Mouse (Mus musculus) Patski (cell line): Measurements from ENCODE around the gene Naa80. TPM values are rescaled to one million over a fixed set of nuclear protein-coding genes. Genes with fewer than 3 reads are reported as not detected.

Experiments used
- ATAC-seq: fragments of 100-300 bp; one replicate; pipeline ENCODE4 v1.8.0; 2021
- CTCF ChIA-PET: fragments of 350-600 bp; sonication (Branson Sonifier 250); formaldehyde crosslinking; loops from one replicate; lab custom pipeline; 2022; ENCODE audit warnings: inconsistent platforms; lab: Charles Lee
- POLR2A ChIA-PET: fragments of 350-600 bp; sonication (Branson Sonifier 250); formaldehyde crosslinking; loops from one replicate; lab custom pipeline; 2022; ENCODE audit warnings: antibody characterized with exemption, inconsistent platforms; lab: Charles Lee
- DNase-seq: peaks from one replicate; pipeline ENCODE4 v3.0.0-alpha.2; 2011; ENCODE audit warnings: low read depth, low spot score
- H3K27me3 ChIP-seq: fragments of 371-371 bp; one replicate; pipeline ENCODE4 v1.5.1; 2021
- CTCF ChIP-seq: fragments of 100-300 bp; IDR thresholded peaks from one replicate; pipeline ENCODE4 v1.5.1; 2021
- in situ Hi-C: fragments of 300-500 bp; cut with MboI; formaldehyde crosslinking; loops from 3 replicates; pipeline ENCODE4 v1.11.1; 2018; ENCODE audit warnings: low pct_unique_long_range_greater_than_20kb, mixed read lengths
- polyA plus RNA-seq: library from polyadenylated mRNA; unstranded; gene quantifications from one replicate; pipeline ENCODE4 v1.2.3, GENCODE M21; 2021

Naa80 gene
- polyA plus RNA-seq, 1 experiment from 2014 or later, result 11.3 TPM

- CTCF ChIA-PET, result interaction anchor here (1.2 to 2.8 kb wide), 5 partner anchors 13 to 64 kb away, joined by 3 to 19 read pairs (median 6); no protein-coding TSS in a partner anchor
- no peak for TF ChIP-seq CTCF
- ATAC-seq (no peak), DNase-seq (no peak)
- in situ Hi-C loops, result no loop called here
- POLR2A ChIA-PET, result interaction anchor here (0.5 to 1.4 kb wide), 5 partner anchors 11 to 329 kb away, joined by 3 to 5 read pairs (median 4); partner anchors contain the start of gene Sema3b
- H3K27me3 ChIP-seq, result no peaks in the 10 kb centered on the region
Measured at GRCm38 (mm10) chr9:107630576-107630975, 51.9 kb downstream of the Naa80 start.

- DNase-seq (no peak), ATAC-seq (no peak)
- no peaks in the 10 kb centered on the region for H3K27me3 ChIP-seq
- no peak for TF ChIP-seq CTCF
- POLR2A ChIA-PET, result interaction anchor here (0.6 to 1.2 kb wide), 3 partner anchors 13 to 75 kb away, joined by 4 read pairs; no protein-coding TSS in a partner anchor
- in situ Hi-C loops, result no loop called here
- CTCF ChIA-PET, result interaction anchor here (1.3 to 2.8 kb wide), 3 partner anchors 13 to 18 kb away, joined by 4 to 19 read pairs (median 6); no protein-coding TSS in a partner anchor
Measured at GRCm38 (mm10) chr9:107631311-107631826, 52.7 kb downstream of the Naa80 start.

GRCm38 (mm10) chr9:107631861-107632260 lies 53.2 kb downstream of the Naa80 start:
- no peaks in the 10 kb centered on the region for H3K27me3 ChIP-seq
- ChIA-PET POLR2A (interaction anchor here (0.6 kb wide), 1 partner anchor 37 kb away, joined by 4 read pairs; no protein-coding TSS in a partner anchor), CTCF (interaction anchor here (1.3 to 1.7 kb wide), 2 partner anchors 14 to 19 kb away, joined by 4 to 11 read pairs; no protein-coding TSS in a partner anchor)
- in situ Hi-C loops, result no loop called here
- TF ChIP-seq CTCF, result no peak
- ATAC-seq (no peak), DNase-seq (no peak)

- POLR2A ChIA-PET, result interaction anchor here (0.6 to 0.9 kb wide), 2 partner anchors 14 to 69 kb away, joined by 3 read pairs; no protein-coding TSS in a partner anchor
- in situ Hi-C loops, result no loop called here
- no peak for TF ChIP-seq CTCF
- CTCF ChIA-PET, result interaction anchor here (1.3 to 1.7 kb wide), 2 partner anchors 13 to 19 kb away, joined by 4 to 11 read pairs; no protein-coding TSS in a partner anchor
- ATAC-seq (no peak), DNase-seq (no peak)
- no peaks in the 10 kb centered on the region for H3K27me3 ChIP-seq
Measured at GRCm38 (mm10) chr9:107632478-107632877, 53.8 kb downstream of the Naa80 start.

GRCm38 (mm10) chr9:107633091-107633660 lies 54.5 kb downstream of the Naa80 start:
- peak; percentile 42 for ATAC-seq
- in situ Hi-C loops, result no loop called here
- H3K27me3 ChIP-seq, result no peaks in the 10 kb centered on the region
- TF ChIP-seq CTCF, result no peak
- DNase-seq, result no peak
- ChIA-PET CTCF (interaction anchor here (1.7 kb wide), 1 partner anchor 13 kb away, joined by 11 read pairs; no protein-coding TSS in a partner anchor), POLR2A (interaction anchor here (0.9 to 1.4 kb wide), 2 partner anchors 14 to 15 kb away, joined by 3 to 4 read pairs; no protein-coding TSS in a partner anchor)

Other genes with a start within 250 kb of the Naa80 start
- gene Hemk1, start 240.5 kb upstream of the Naa80 start, polyA plus RNA-seq, result 19.2 TPM
- gene 6430571L13Rik, start 238.3 kb upstream of the Naa80 start, polyA plus RNA-seq, result 1.2 TPM
- gene Cacna2d2, start 179.3 kb upstream of the Naa80 start, polyA plus RNA-seq, result 0.01 TPM
- 41.1 TPM for gene Tmem115, start 44.9 kb upstream of the Naa80 start, polyA plus RNA-seq
- 26.2 TPM for gene Cyb561d2, start 36.7 kb upstream of the Naa80 start, polyA plus RNA-seq
- 32.0 TPM for gene Nprl2, start 36.7 kb upstream of the Naa80 start, polyA plus RNA-seq
- gene Zmynd10, start 31.6 kb upstream of the Naa80 start, polyA plus RNA-seq, result 7.3 TPM
- 51.8 TPM for gene Rassf1, start 27.3 kb upstream of the Naa80 start, polyA plus RNA-seq
- gene Tusc2, start 15.6 kb upstream of the Naa80 start, polyA plus RNA-seq, result 30.1 TPM
- 34.4 TPM for gene Hyal2, start 10.9 kb upstream of the Naa80 start, polyA plus RNA-seq
- 1.2 TPM for gene Hyal1, start 2.0 kb upstream of the Naa80 start, polyA plus RNA-seq
- 1.1 TPM for gene Hyal3, start 1.9 kb downstream of the Naa80 start, polyA plus RNA-seq
- gene Ifrd2, start 8.8 kb downstream of the Naa80 start, polyA plus RNA-seq, result 19.1 TPM
- 39.1 TPM for gene Sema3b, start 30.3 kb downstream of the Naa80 start, polyA plus RNA-seq
- gene Gnai2, start 56.5 kb downstream of the Naa80 start, polyA plus RNA-seq, result 592 TPM
- gene Slc38a3, start 90.6 kb downstream of the Naa80 start, polyA plus RNA-seq, result 0.13 TPM
- 2.2 TPM for gene Gnat1, start 100.8 kb downstream of the Naa80 start, polyA plus RNA-seq
- 272 TPM for gene Sema3f, start 131.6 kb downstream of the Naa80 start, polyA plus RNA-seq
- gene Rbm5, start 192.1 kb downstream of the Naa80 start, polyA plus RNA-seq, result 113 TPM